Mouse (Mus musculus) cerebellum, adult 18-20 months (tissue): ENCODE measurements around the gene Cinp.

Source experiments
- DNase-seq, 2 experiments: peaks; one replicate each; pipeline ENCODE4 v3.0.0; 2021

The Cinp gene

GRCm38 (mm10) chr12:110889036-110890020 lies at the start of gene Cinp, which contains the start of gene Tecpr2:
TSS of gene Cinp (minus strand) at chr12:110889145.
TSS of gene Tecpr2 (plus strand) at chr12:110889264.
- DNase-seq = peak; percentile 97 to 99

GRCm38 (mm10) chr12:110937496-110937895 lies 48.6 kb upstream of the Cinp start:
- DNase-seq = peak in 1 of 2 experiments; percentile 34

- DNase-seq = peak; percentile 93 to 95
Measured at GRCm38 (mm10) chr12:110935983-110936620, 47.2 kb upstream of the Cinp start.

DNA sequence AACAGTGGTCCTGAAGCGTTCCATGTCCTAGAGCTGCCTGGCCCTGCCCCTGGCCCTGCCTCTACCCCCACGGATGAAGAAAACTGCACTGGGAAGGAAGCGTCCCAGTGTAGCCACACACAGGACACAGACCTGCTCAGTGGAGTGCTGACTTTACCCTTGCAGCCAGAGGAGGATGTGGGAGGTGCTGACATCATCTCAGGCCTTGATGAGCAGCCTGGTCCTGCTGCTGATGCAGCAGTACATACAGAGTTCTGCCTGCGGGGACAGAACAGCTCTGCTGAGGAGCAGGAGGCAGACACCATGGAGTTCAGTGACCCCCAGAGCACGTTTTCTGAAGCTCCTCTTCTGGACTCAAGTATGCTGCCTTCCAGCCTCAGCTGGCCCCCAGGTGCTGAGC lies 43.9 kb upstream of the Cinp start:
- no peak for DNase-seq

- DNase-seq = no peak
Measured at GRCm38 (mm10) chr12:110921572-110921971, 32.6 kb upstream of the Cinp start.

- no peak for DNase-seq
Measured at GRCm38 (mm10) chr12:110920254-110920653, 31.3 kb upstream of the Cinp start.

- no peak for DNase-seq
Measured at GRCm38 (mm10) chr12:110915761-110916160, 26.8 kb upstream of the Cinp start.

GRCm38 (mm10) chr12:110909962-110910361 lies 21.0 kb upstream of the Cinp start:
- DNase-seq = no peak

- no peak for DNase-seq
Measured at GRCm38 (mm10) chr12:110907845-110908244, 18.9 kb upstream of the Cinp start.

DNA sequence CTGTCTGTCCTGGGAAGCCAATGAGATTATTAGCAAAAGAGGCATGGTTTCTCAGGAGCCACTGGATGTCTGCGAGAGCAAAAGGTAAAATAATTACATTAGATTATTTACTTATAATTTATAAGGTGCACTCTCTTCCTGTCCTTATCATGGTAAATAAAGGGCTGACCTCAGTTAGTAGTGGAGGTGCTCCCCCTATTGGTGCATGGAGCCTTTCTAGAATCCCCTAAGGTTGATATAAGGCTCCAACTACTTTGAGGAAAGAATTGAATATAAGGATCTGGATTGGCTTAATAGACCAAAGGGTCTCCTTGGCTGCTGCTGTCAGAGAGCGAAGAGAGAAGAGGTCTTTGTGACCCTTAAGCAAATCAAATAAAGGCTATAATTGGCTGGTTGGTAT lies 14.6 kb upstream of the Cinp start:
- DNase-seq = peak; percentile 16

GRCm38 (mm10) chr12:110902106-110902505 lies 13.2 kb upstream of the Cinp start:
- no peak for DNase-seq

DNA sequence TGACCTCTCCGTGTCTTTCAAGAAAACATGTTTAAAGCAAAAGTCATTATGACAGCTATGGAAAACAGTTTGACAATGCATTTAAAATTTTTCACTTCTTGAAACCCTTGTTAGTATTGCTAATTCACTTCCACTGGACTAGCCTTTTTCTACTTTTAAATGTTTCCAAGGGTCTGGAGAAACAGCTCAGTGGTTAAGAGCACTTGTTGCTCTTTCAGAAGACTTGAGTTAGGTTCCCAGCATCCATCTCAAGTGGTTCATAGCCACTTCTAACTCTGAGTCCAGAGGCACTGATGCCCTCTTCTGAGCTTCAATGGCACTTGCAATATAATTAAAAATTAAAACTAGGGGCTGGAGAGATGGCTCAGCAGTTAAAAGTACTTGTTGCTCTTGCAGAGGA lies 2.9 kb upstream of the Cinp start:
- no peak for DNase-seq

DNA sequence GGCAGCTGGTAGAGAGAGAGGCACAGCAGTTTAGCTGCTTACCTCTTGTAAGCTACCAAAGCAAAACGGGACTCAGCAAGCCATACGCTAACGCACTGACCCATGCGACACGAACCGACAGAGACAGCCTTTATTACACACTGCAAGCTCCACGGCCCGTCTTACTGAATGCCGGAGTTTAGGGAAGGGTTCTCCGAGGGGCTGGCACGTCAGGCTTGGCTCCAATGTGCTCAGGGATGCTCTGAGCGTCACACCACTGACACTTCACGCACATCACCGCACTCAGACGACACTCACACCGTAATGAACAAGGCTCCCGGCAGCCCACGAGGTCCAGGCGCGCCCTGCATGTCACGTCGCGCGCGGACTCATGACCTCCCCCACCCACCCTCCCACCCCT lies 339 bp downstream of the Cinp start:
- no peak for DNase-seq

GRCm38 (mm10) chr12:110888106-110888505 lies 839 bp downstream of the Cinp start:
- DNase-seq = no peak

GRCm38 (mm10) chr12:110885251-110885650 lies 3.7 kb downstream of the Cinp start:
- DNase-seq = no peak

DNA sequence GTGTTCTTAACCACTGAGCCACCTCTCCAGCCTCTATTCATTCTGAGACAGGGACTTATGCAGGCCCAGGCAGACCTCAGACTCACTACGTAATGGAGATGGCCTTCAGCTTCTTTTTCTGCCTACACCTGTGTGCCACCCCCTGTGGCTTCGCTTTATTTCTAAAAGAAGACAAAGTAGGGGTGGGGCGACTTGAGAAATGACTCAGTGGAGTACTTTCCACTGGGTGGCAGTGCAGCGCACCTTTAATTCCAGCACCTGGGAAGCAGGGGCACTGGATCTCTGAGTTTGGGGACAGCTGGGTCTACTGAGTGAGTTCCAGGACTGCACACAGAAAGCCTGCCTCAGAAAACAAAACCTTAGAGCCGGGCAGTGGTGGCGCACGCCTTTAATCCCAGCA lies 6.7 kb downstream of the Cinp start:
- DNase-seq = no peak

DNA sequence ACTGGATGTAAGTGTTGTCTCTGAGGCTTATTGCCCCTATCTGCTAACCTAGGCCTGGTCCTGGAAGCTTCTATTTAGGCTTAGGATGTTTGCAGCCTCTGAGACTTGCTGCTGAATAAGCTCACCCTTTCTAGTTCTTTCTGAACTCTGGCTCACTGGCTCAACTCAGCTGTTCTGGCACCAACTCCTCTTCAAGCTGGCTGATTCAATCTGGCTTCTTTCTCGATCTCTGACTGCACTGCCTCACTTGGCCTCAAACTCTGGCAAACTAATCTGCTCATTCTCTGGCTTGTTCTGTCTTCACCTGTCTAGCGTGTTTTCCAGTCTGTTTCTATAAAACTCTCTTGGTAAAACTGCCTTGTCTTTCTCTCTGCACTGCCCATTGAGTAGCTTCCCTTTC lies 13.6 kb downstream of the Cinp start:
- DNase-seq = no peak

DNA sequence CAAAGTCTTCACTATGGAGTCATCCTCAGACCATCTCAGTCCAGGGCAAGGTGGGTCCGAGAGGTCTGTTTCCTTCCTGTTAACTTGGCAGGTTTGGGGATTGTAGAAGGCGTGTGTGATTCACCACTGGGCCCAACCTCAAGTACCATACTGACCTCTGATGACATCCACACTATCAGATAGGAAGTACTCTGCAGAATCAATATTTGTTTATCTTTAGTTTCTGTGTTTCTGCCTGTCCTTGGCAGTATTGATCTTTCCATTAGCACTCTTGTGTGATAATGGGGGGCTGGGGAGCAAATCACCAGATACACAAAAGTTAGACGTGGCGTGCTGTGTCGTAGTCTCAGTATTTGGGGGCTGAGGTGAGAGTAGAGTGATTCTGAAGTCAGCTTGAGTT lies 17.7 kb downstream of the Cinp start:
- no peak for DNase-seq

DNA sequence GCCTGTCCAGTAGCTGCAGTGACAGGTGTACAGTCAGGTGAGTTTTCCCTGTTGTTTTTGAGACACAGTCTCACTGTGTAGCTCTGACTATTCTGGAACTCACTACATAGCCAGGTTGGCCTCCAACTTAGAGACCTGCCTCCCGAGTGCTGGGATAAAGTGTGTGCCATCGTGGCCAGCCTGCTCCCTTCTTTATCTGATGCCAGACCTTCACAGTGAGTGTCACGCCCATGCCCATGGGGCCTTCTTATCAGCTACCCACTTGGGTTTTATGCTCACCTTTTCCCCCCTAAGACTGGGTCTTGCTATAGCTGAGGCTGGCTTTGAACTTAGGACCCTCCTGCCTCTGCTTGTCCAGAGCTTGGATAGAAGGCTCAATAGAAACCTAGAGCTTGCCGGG lies 18.8 kb downstream of the Cinp start:
- no peak for DNase-seq

DNA sequence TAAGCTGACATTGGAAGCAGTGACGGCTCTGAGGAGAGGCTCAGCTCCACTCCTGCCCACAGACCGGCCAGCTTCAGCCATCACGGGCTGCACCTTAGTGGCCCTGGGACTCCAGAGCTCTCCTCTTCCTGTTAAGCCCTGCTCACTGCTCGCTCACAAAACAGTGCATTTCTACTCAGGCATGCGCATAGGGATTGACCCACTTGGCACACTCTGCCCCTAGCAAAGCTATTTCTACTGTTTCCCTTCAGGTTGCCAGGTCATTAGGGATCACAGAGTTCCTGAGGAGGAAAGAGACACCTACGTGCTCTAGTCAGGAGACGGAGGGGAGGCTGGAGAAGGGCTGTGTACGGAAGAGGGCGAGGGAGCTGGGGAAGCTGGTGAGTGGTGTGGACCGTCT lies 23.0 kb downstream of the Cinp start:
- peak; percentile 44 to 60 for DNase-seq

DNA sequence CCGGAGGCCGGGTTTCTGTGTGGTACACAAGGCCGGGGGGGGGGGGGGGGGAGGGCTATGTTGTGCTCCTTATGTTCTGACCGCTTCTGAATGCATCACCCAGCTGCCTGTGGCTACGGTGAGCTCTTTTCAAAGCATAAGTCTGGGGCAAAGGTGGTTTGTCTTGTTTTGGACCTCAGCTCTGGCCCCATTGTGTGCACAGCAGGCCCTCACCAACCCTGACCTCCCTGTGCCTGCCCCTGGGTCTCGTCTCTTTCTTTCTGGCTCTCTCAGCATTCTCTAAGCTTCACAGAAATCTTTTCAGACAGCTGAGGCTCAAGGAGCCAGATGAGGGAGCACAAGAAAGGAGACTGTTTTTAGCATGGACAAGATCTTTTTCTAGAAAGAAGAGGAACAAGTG lies 23.4 kb downstream of the Cinp start:
- DNase-seq = no peak

DNA sequence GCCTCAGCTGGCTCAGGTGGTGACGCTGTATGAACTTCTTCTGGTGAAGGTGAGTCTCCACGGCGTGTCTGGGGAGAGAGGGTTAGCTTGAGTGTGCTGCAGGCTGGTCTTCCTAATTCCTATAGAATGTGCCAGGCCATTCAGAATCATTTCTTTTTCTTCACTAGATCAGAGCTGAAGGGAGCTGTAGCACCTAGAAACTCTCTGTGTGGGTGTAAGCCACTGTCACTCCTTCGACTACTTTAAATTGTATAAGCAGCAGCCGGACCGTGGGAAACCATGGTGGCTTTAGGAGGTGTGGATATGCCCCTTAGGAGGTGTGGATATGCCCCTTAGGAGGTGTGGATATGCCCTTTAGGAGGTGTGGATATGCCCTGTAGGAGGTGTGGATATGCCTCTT lies 24.9 kb downstream of the Cinp start:
- DNase-seq = no peak

GRCm38 (mm10) chr12:110861256-110861655 lies 27.7 kb downstream of the Cinp start:
- no peak for DNase-seq

DNA sequence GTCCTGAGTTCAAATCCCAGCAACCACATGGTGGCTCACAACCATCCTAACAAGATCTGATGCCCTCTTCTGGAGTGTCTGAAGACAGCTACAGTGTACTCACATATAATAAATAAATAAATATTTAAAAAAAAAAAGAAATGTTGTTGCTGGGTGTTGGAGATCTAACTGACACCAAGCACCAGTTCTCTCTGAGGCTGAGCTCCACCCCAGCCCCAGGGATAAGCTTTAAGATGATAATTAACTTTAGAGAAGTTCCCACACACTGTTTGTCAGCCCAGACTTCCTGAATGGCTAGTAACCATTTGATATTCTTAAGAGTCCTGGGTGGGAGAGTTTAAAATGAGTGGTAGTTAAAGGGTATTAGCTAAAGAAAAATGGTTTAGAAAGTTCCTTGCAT lies 28.7 kb downstream of the Cinp start:
- DNase-seq = no peak
